ENCODE assay signal across 24 mouse cellular contexts in genomic region chr12:70627638-70628037, GRCm38 (mm10).
DNase-seq lines count a peak whose midpoint lies in the region; ATAC-seq and TF ChIP-seq lines count a peak whose summit lies in the region.
"Had no signal": no experiment of that assay in that cellular context is flagged by ENCODE, and none has a peak within 500 bp of the region (broad histone marks: within the 10 kb centered on the region; RNA-seq: fewer than 3 reads in every experiment).

No protein-coding gene starts in this region.

- no peak overlapping the region for H3K4me2 ChIP-seq in midbrain, embryonic 16.5 days (ENCODE audit: low read length)
- no peak overlapping the region for H3K4me2 ChIP-seq in midbrain, embryonic 13.5 days (replicated peaks)
- H3K4me2 ChIP-seq: heart, embryonic 13.5 days; hindbrain, embryonic 12.5 days; intestine, embryonic 15.5 days; liver, embryonic 13.5 days had no signal

- intact Hi-C loops in heart, adult 2 months (cut with DNase I) = no loop called here

- TF ChIP-seq EP300 in heart, adult 2 months (IDR thresholded peaks at IDR 0.05; ENCODE audit: insufficient read depth, low read depth, low read length) = no peak

- TF ChIP-seq POLR2A in heart, adult 2 months (IDR thresholded peaks at IDR 0.05; ENCODE audit: insufficient read depth, low read depth, low read length) = no peak

- no peak for TF ChIP-seq CTCF in heart, adult 2 months (IDR thresholded peaks at IDR 0.05)

- H3K79me2 ChIP-seq in heart, adult 2 months (replicated peaks; ENCODE audit: control insufficient read depth, insufficient read depth, low read length) = no peaks in the 10 kb centered on the region

- H3K4me1 ChIP-seq in heart, embryonic 10.5 days = peaks cover 33% of the 10 kb centered on the region
- peaks cover 5% of the 10 kb centered on the region for H3K4me1 ChIP-seq in heart, adult 2 months (ENCODE audit: control insufficient read depth, insufficient read depth, low read length)
- H3K4me1 ChIP-seq in midbrain, embryonic 16.5 days (ENCODE audit: control insufficient read depth, insufficient read depth, low read length) = no peaks in the 10 kb centered on the region
- no peaks in the 10 kb centered on the region for H3K4me1 ChIP-seq in midbrain, embryonic 13.5 days (replicated peaks)
- H3K4me1 ChIP-seq: hindbrain, embryonic 12.5 days; intestine, embryonic 15.5 days; liver, embryonic 13.5 days had no signal

- no peak overlapping the region for H3K9ac ChIP-seq in heart, adult 2 months (ENCODE audit: low read depth, low read length)
- H3K9ac ChIP-seq in midbrain, embryonic 16.5 days (ENCODE audit: low read depth, low read length) = no peak overlapping the region
- H3K9ac ChIP-seq in midbrain, embryonic 13.5 days (replicated peaks) = no peak overlapping the region
- H3K9ac ChIP-seq: heart, embryonic 13.5 days; hindbrain, embryonic 12.5 days; intestine, embryonic 15.5 days; liver, embryonic 13.5 days had no signal

- DNase-seq in heart, embryonic 10.5 days (ENCODE audit: low spot score) = peak; percentile 73
- DNase-seq in heart, adult 2 months = no peak
- peak; percentile 17 for DNase-seq in ES-CJ7 (ENCODE audit: low read depth, low spot score)
- peak; percentile 36 for DNase-seq in brain, adult 2 months (ENCODE audit: low read depth, low spot score)
- no peak for DNase-seq in kidney, postnatal 36 days
- DNase-seq: adrenal gland, adult 8-10 months; cerebellum, adult 2 months; cerebellum, postnatal 25 days; embryo, embryonic 11 days; gastrocnemius, postnatal 14 days; heart, adult 11 months; heart, postnatal 14 days; kidney, postnatal 25 days; liver, embryonic 13.5 days; lung, adult 2 months had no signal

- no peaks in the 10 kb centered on the region for H3K36me3 ChIP-seq in heart, embryonic 10.5 days
- H3K36me3 ChIP-seq in heart, adult 2 months (ENCODE audit: control insufficient read depth, insufficient read depth, low read length) = no peaks in the 10 kb centered on the region
- no peaks in the 10 kb centered on the region for H3K36me3 ChIP-seq in midbrain, embryonic 16.5 days (ENCODE audit: control insufficient read depth, insufficient read depth, low read length)
- H3K36me3 ChIP-seq in midbrain, embryonic 13.5 days = no peaks in the 10 kb centered on the region
- H3K36me3 ChIP-seq: G1E; heart, embryonic 13.5 days; hindbrain, embryonic 12.5 days; intestine, embryonic 15.5 days; liver, embryonic 13.5 days had no signal

- WGBS in heart, embryonic 10.5 days = 65% methylated on average over 7 of the region's 7 CpGs
- WGBS in heart, adult 2 months = 71% methylated on average over 7 of the region's 7 CpGs
- 47% methylated on average over 7 of the region's 7 CpGs for WGBS in midbrain, embryonic 16.5 days
- 65% methylated on average over 7 of the region's 7 CpGs for WGBS in midbrain, embryonic 13.5 days

- ATAC-seq in midbrain, embryonic 16.5 days = peak; percentile 42; the same call in 1 of the 2 replicates
- ATAC-seq in midbrain, embryonic 13.5 days = no peak
- ATAC-seq: activated CD4-positive, CD25-positive, alpha-beta regulatory T cell, adult 4 months; forebrain, embryonic 16.5 days; intestine, embryonic 15.5 days; Patski had no signal

- H3K4me3 ChIP-seq in heart, embryonic 10.5 days = no peak overlapping the region
- no peak overlapping the region for H3K4me3 ChIP-seq in heart, adult 2 months
- no peak overlapping the region for H3K4me3 ChIP-seq in midbrain, embryonic 16.5 days (ENCODE audit: low read depth, low read length)
- no peak overlapping the region for H3K4me3 ChIP-seq in midbrain, embryonic 13.5 days (replicated peaks)
- H3K4me3 ChIP-seq: heart, embryonic 13.5 days; hindbrain, embryonic 12.5 days; intestine, embryonic 15.5 days; liver, embryonic 13.5 days had no signal

- no peak overlapping the region for H3K27ac ChIP-seq in heart, embryonic 10.5 days
- H3K27ac ChIP-seq in heart, adult 2 months = no peak overlapping the region
- H3K27ac ChIP-seq in midbrain, embryonic 16.5 days (ENCODE audit: low read length) = no peak overlapping the region
- H3K27ac ChIP-seq in midbrain, embryonic 13.5 days = no peak overlapping the region
- H3K27ac ChIP-seq: heart, embryonic 13.5 days; hindbrain, embryonic 12.5 days; intestine, embryonic 15.5 days; liver, embryonic 13.5 days had no signal

- H3K9me3 ChIP-seq in heart, embryonic 10.5 days = no peaks in the 10 kb centered on the region
- no peaks in the 10 kb centered on the region for H3K9me3 ChIP-seq in midbrain, embryonic 16.5 days (replicated peaks; ENCODE audit: control insufficient read depth, low read length, poor library complexity, severe bottlenecking)
- H3K9me3 ChIP-seq in midbrain, embryonic 13.5 days = no peaks in the 10 kb centered on the region
- H3K9me3 ChIP-seq: G1E; heart, embryonic 13.5 days; hindbrain, embryonic 12.5 days; intestine, embryonic 15.5 days; liver, embryonic 13.5 days had no signal

- H3K27me3 ChIP-seq in heart, embryonic 10.5 days (ENCODE audit: insufficient read depth, poor library complexity, severe bottlenecking) = no peaks in the 10 kb centered on the region
- no peaks in the 10 kb centered on the region for H3K27me3 ChIP-seq in heart, adult 2 months (ENCODE audit: control insufficient read depth, insufficient read depth, low read length)
- H3K27me3 ChIP-seq in midbrain, embryonic 16.5 days (ENCODE audit: control insufficient read depth, insufficient read depth, low read depth, low read length) = no peaks in the 10 kb centered on the region
- H3K27me3 ChIP-seq in midbrain, embryonic 13.5 days = no peaks in the 10 kb centered on the region
- H3K27me3 ChIP-seq: heart, embryonic 13.5 days; hindbrain, embryonic 12.5 days; intestine, embryonic 15.5 days; liver, embryonic 13.5 days; Patski had no signal

Comparison
In these comparisons a context has a peak if more than half of its experiments do, and no peak if none do; other contexts are left out.
1. DNase-seq: peak in heart, embryonic 10.5 days (single experiment), ES-CJ7 (single experiment) and brain, adult 2 months (single experiment); none in heart, adult 2 months (0 of 2) and kidney, postnatal 36 days (0 of 2).